Mouse (Mus musculus): Measurements from ENCODE around the gene Snx25. TPM values are rescaled to one million over a fixed set of nuclear protein-coding genes. Genes with fewer than 3 reads are reported as not detected.
A peak's percentile ranks its signal among the peaks of the same experiment; 100 is the strongest.
"Not testable (repeated sequence)": the region's sequence is repeated elsewhere in the genome, so short reads cannot be mapped to it uniquely, and the experiment has no call there.

The Snx25 gene
- polyA plus RNA-seq, 1 experiment from 2014 or later = 34.5 TPM

DNA sequence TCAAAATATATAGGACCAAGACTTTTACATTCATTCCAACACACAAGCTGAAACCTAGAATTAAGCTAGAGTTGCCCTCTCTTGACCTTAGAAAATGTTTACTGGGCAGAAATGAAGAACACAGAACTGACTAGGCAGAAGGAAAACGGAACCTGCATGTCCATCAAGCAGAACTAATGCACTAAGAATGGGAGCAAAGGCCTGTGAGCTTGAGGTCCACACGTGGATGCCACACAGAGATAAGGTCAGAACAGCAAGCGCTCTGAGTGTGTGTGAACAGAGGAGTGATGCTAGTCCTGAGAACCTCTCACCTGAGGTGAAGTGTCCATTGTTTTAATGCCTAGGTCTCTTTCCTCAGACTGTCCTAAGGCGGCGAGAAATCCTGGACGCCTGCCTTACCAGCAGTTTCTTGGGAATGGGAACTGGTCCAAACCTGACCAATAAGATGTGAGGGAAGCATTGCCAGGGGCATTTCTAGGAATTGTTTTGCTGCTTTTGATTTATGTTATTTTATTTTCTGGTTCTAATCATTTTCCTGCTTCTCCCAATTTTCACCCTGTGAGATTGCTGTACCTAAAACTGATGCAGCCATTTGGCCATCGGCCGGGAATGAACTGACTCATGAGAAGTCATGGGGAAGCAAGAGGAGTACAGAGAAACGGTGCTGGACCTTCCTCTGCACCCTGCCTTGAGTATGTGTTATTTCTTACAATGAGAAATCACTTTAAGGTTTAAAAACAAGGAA lies 11.4 kb downstream of the Snx25 start:
- Histone ChIP-seq H3K27me3 (replicated peaks; ENCODE audit: insufficient read depth, low read length) (no peaks in the 10 kb centered on the region), H3K4me1 (ENCODE audit: insufficient read depth, low read depth, low read length) (peaks cover 13% of the 10 kb centered on the region), H3K27ac (ENCODE audit: low read length) (no peak overlapping the region), H3K36me3 (ENCODE audit: insufficient read depth, low read length) (no peaks in the 10 kb centered on the region), H3K9me3 (ENCODE audit: low read length) (no peaks in the 10 kb centered on the region), H3K9ac (replicated peaks; ENCODE audit: low read depth) (no peak overlapping the region), H3K4me3 (ENCODE audit: low read depth, low read length) (no peak overlapping the region), H3K4me2 (replicated peaks; ENCODE audit: low read depth, low read length) (no peak overlapping the region)
- no peak for DNase-seq (ENCODE audit: low spot score)
- 62% methylated on average over 9 of the region's 9 CpGs for WGBS
- ATAC-seq = no peak
- TF ChIP-seq CTCF (IDR thresholded peaks at IDR 0.05) (no peak), EP300 (IDR thresholded peaks at IDR 0.05) (no peak)

DNA sequence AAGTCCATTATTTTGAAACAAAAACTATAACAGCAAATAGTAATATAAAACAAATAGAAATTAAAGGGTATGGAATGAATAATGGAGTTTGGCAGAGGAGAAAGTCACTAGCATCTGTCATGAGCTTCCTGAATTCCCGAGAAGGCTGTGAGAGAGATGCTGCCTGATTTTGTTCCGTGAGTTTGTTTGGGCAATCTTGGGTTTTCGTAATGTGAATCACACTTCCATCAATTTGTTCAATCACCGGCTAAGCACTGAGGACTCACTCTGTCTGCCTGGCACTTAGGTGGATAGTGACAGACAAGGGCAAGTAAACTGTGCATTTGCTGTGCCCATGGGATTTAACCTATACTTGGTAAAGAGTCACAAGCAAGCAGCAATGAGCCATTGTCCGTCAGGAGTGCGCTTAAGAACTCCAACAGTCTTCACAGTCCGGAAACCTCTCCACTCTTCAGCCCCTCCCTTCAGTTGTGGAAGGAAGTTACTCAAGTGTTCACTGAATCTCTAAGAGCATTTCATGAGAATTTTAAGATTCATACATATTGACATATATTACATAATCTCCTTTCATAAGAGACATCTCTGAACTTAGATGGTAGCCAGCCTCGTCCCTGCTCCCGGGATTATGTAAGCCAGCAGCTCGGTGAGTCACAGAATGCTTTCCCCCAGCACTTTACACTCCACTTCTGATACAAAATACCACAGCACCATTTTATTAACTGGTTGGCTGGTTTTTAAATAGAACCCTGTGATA lies 13.9 kb downstream of the Snx25 start:
- H3K4me1 ChIP-seq (ENCODE audit: insufficient read depth, low read depth, low read length) = peaks cover 5% of the 10 kb centered on the region
- H3K4me2 ChIP-seq (replicated peaks; ENCODE audit: low read depth, low read length) = no peak overlapping the region
- peak overlapping the region; percentile 21; the same call in 1 of the 2 replicates for H3K27ac ChIP-seq (ENCODE audit: low read length)
- TF ChIP-seq CTCF (IDR thresholded peaks at IDR 0.05) (no peak), EP300 (IDR thresholded peaks at IDR 0.05) (peak; percentile 75)
- 40% methylated on average over 10 of the region's 10 CpGs for WGBS
- no peaks in the 10 kb centered on the region for H3K27me3 ChIP-seq (replicated peaks; ENCODE audit: insufficient read depth, low read length)
- H3K9me3 ChIP-seq (ENCODE audit: low read length) = no peaks in the 10 kb centered on the region
- peak; percentile 87 for DNase-seq (ENCODE audit: low spot score)
- ATAC-seq = peak; percentile 89
- no peaks in the 10 kb centered on the region for H3K36me3 ChIP-seq (ENCODE audit: insufficient read depth, low read length)
- no peak overlapping the region for H3K4me3 ChIP-seq (ENCODE audit: low read depth, low read length)
- H3K9ac ChIP-seq (replicated peaks; ENCODE audit: low read depth) = no peak overlapping the region

DNA sequence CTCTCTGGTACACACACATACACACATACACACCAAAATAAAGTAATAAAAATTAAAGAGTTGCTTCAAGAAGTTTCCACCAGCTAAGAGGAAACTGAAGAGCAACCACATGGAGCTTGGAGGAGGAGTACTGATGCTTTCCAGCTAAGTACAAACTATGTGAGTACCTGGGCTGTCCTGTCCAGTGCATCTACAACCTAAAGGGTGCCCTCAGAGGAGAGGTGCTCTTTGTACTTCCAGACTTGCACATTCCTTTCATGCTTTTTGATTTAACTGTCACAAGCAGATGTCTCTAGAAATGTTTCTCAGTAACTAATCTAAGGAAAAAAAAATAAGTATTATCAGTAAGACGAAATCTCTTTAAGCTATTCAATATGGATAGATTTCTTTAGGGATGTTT lies 14.6 kb downstream of the Snx25 start:
- ATAC-seq = no peak

DNA sequence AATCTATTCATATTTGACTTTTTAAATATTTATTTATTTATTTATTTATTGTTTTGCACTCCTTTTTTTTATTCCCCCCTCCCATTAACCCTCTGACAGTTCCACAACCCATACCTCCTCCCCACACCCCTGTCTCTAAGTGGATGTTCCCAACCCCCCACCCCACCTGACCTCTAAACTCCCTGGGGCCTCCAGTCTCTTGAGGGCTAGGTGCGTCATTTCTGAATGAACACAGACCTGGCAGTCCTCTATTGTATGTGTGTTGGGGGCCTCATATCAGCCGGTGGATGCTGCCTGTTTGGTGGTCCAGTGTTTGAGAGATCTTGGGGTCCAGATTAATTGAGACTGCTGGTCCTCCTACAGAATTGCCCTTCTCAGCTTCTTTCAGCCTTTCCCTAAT lies 16.4 kb downstream of the Snx25 start:
- not testable (repeated sequence) for H3K27me3 ChIP-seq (replicated peaks; ENCODE audit: insufficient read depth, low read length); ATAC-seq; H3K4me1 ChIP-seq (ENCODE audit: insufficient read depth, low read depth, low read length); H3K9ac ChIP-seq (replicated peaks; ENCODE audit: low read depth); H3K27ac ChIP-seq (ENCODE audit: low read length); H3K4me2 ChIP-seq (replicated peaks; ENCODE audit: low read depth, low read length); H3K36me3 ChIP-seq (ENCODE audit: insufficient read depth, low read length); H3K9me3 ChIP-seq (ENCODE audit: low read length); DNase-seq (ENCODE audit: low spot score); H3K4me3 ChIP-seq (ENCODE audit: low read depth, low read length)
- WGBS = 93% methylated on average over 2 of the region's 2 CpGs

More for the DNA sequence above, 14.6 kb downstream of the Snx25 start:
- no peaks in the 10 kb centered on the region for H3K27me3 ChIP-seq (replicated peaks; ENCODE audit: insufficient read depth, low read length)
- no peak overlapping the region for H3K4me2 ChIP-seq (replicated peaks; ENCODE audit: low read depth, low read length)
- 77% methylated on average over 1 of the region's 1 CpGs for WGBS
- no peak overlapping the region for H3K27ac ChIP-seq (ENCODE audit: low read length)
- H3K4me3 ChIP-seq (ENCODE audit: low read depth, low read length) = no peak overlapping the region
- H3K36me3 ChIP-seq (ENCODE audit: insufficient read depth, low read length) = no peaks in the 10 kb centered on the region
- H3K9me3 ChIP-seq (ENCODE audit: low read length) = no peaks in the 10 kb centered on the region
- peaks cover 5% of the 10 kb centered on the region for H3K4me1 ChIP-seq (ENCODE audit: insufficient read depth, low read depth, low read length)
- DNase-seq (ENCODE audit: low spot score) = no peak
- TF ChIP-seq CTCF (IDR thresholded peaks at IDR 0.05) (no peak), EP300 (IDR thresholded peaks at IDR 0.05) (no peak)
- no peak overlapping the region for H3K9ac ChIP-seq (replicated peaks; ENCODE audit: low read depth)

DNA sequence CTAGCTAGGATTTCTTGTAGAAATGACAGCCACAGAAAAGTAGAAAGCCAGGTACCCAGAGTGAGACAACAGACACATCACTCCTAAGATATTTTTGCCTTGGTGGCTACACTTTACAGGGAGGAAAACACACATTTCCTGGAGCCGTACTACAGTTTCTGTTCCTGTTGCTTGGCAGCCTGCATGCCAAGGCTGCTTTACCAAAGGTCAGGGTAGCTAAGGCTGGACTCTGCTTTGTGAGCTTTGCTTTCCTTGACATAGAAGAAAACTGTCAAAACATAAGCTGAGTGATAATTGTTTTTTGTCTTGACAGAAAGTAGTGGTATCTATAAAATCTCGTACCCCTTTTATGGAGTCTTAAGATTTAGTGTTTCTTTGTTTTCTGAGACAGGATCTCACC lies 21.5 kb downstream of the Snx25 start:
- ATAC-seq = no peak
- Histone ChIP-seq H3K9ac (replicated peaks; ENCODE audit: low read depth) (no peak overlapping the region), H3K4me3 (ENCODE audit: low read depth, low read length) (no peak overlapping the region), H3K9me3 (ENCODE audit: low read length) (no peaks in the 10 kb centered on the region), H3K4me2 (replicated peaks; ENCODE audit: low read depth, low read length) (no peak overlapping the region), H3K27me3 (replicated peaks; ENCODE audit: insufficient read depth, low read length) (no peaks in the 10 kb centered on the region), H3K4me1 (ENCODE audit: insufficient read depth, low read depth, low read length) (no peaks in the 10 kb centered on the region; the same call in 1 of the 2 replicates), H3K27ac (ENCODE audit: low read length) (no peak overlapping the region), H3K36me3 (ENCODE audit: insufficient read depth, low read length) (no peaks in the 10 kb centered on the region)
- DNase-seq (ENCODE audit: low spot score) = no peak
- TF ChIP-seq CTCF (IDR thresholded peaks at IDR 0.05) (no peak), EP300 (IDR thresholded peaks at IDR 0.05) (no peak)
- WGBS = 58% methylated on average over 2 of the region's 2 CpGs

DNA sequence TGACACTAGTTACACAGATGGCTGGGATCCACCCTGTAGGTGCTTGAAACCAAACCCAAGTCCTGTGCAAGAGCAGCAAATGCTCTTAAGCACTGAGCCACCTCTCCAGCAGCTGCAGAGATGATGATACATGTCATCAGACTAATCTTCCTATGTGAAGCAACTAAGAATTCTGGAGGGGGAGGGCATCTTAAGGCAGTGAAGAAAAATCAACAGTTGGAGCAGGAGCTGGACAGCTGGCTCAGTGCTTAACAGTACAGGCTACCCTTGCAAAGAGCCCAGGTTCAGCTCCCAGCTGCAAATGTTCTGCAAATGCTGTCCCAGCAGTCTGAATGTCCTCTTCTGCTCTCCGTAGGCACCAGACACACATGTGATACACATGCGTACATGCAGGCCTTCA lies 29.5 kb downstream of the Snx25 start:
- H3K9me3 ChIP-seq (ENCODE audit: low read length) = no peaks in the 10 kb centered on the region
- no peaks in the 10 kb centered on the region for H3K27me3 ChIP-seq (replicated peaks; ENCODE audit: insufficient read depth, low read length)
- no peak overlapping the region for H3K9ac ChIP-seq (replicated peaks; ENCODE audit: low read depth)
- H3K4me1 ChIP-seq (ENCODE audit: insufficient read depth, low read depth, low read length) = no peaks in the 10 kb centered on the region
- no peak overlapping the region for H3K27ac ChIP-seq (ENCODE audit: low read length)
- TF ChIP-seq EP300 (IDR thresholded peaks at IDR 0.05) = no peak
- TF ChIP-seq CTCF (IDR thresholded peaks at IDR 0.05) = no peak
- no peak for DNase-seq (ENCODE audit: low spot score)
- H3K4me3 ChIP-seq (ENCODE audit: low read depth, low read length) = no peak overlapping the region
- WGBS = 93% methylated on average over 2 of the region's 2 CpGs
- no peak for ATAC-seq
- no peak overlapping the region for H3K4me2 ChIP-seq (replicated peaks; ENCODE audit: low read depth, low read length)
- H3K36me3 ChIP-seq (ENCODE audit: insufficient read depth, low read length) = 0 out of 2 replicates have a peak, but pooled peaks cover 10% of the 10 kb centered on the region

Measured in lung, postnatal 0 days (tissue).